Mouse (Mus musculus): ENCODE data around the gene Zhx3. TPM values are rescaled to one million over a fixed set of nuclear protein-coding genes. Genes with fewer than 3 reads are reported as not detected.

Zhx3 gene
- polyA plus RNA-seq, 1 experiment from 2014 or later = 17.9 TPM

DNA sequence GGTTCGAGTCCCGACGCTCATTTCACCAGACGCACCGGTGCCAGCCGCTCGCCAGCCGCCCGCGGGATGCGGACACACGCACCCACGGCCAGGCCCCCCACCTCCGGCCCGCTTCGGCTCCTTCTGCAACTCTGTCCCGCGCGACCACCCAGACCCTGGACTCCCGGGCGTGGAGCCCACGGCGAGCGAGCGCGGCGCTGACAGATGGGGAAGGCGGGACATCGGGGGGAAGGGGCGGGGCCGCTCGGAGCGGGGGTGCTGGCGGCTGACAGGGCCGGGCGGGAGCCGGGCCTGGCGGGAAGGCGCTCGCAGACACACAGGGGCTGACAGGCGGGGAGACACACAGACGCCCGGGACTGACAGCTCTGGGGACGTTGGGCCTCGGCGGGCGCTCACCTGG is 403 bp downstream of the Zhx3 start:
- Histone ChIP-seq H3K4me1 (replicated peaks; ENCODE audit: control insufficient read depth, insufficient read depth, low read length) (peaks cover 6% of the 10 kb centered on the region), H3K4me3 (replicated peaks; ENCODE audit: low read length) (peak overlapping the region; percentile 89), H3K27ac (peak overlapping the region; percentile 99), H3K9ac (peak overlapping the region; percentile 99), H3K9me3 (ENCODE audit: control insufficient read depth, low read length) (no peaks in the 10 kb centered on the region), H3K27me3 (ENCODE audit: control insufficient read depth, insufficient read depth, low read length) (no peaks in the 10 kb centered on the region), H3K4me2 (replicated peaks) (peak overlapping the region; percentile 69), H3K36me3 (replicated peaks; ENCODE audit: control insufficient read depth, insufficient read depth) (no peaks in the 10 kb centered on the region)
- under 1% methylated on average over 35 of the region's 47 CpGs for WGBS
- ATAC-seq (ENCODE audit: low FRiP score) (peak; percentile 90), DNase-seq (ENCODE audit: low spot score) (peak; percentile 68)

DNA sequence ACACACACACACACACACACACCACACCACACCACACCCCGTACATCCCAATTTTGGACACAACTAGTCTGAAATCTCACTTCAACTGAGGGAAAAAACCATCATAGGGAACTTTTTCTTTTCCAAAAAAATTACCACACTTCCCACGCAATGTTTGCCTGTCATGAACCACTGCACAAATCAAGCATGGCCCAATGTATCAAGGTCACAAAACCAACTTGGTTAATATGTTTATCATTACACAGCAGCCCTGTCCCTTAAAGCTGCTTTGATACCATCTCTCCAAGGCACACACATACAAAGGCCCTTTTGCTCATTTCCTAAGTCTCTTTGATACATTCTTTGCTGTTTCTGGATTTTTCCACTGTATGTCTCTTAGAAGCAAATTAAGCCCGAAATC is 1.5 kb downstream of the Zhx3 start:
- no peak for ATAC-seq (ENCODE audit: low FRiP score)
- DNase-seq (ENCODE audit: low spot score) = no peak
- Histone ChIP-seq H3K9me3 (ENCODE audit: control insufficient read depth, low read length) (no peaks in the 10 kb centered on the region), H3K4me3 (replicated peaks; ENCODE audit: low read length) (peak overlapping the region; percentile 3; the same call in 1 of the 2 replicates), H3K4me2 (replicated peaks) (peak overlapping the region; percentile 36), H3K27me3 (ENCODE audit: control insufficient read depth, insufficient read depth, low read length) (no peaks in the 10 kb centered on the region), H3K4me1 (replicated peaks; ENCODE audit: control insufficient read depth, insufficient read depth, low read length) (peaks cover 6% of the 10 kb centered on the region), H3K36me3 (replicated peaks; ENCODE audit: control insufficient read depth, insufficient read depth) (no peaks in the 10 kb centered on the region), H3K9ac (no peak overlapping the region), H3K27ac (no peak overlapping the region)
- WGBS = 83% methylated on average over 3 of the region's 3 CpGs

DNA sequence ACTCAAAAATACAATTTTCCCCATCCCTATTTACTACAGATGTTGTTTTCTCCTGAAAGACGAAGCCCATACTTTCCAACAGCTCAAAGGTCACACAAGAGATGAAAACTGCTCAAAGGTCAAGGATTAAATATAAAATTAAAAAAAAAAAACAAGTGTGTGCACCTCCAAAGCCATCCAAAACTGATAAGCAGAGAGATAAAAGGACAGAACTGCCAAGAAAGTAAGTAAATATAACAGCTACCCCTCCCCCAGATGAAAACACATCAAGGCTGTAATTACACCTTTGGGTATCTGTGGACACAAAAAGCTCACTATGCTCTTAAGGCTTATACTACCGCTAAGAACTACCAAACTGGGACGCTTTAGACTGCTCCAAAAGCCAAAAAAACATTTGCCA is 3.4 kb downstream of the Zhx3 start:
- Histone ChIP-seq H3K4me1 (replicated peaks; ENCODE audit: control insufficient read depth, insufficient read depth, low read length) (peaks cover 6% of the 10 kb centered on the region), H3K9me3 (ENCODE audit: control insufficient read depth, low read length) (no peaks in the 10 kb centered on the region), H3K4me3 (replicated peaks; ENCODE audit: low read length) (no peak overlapping the region), H3K4me2 (replicated peaks) (no peak overlapping the region), H3K27ac (no peak overlapping the region), H3K27me3 (ENCODE audit: control insufficient read depth, insufficient read depth, low read length) (no peaks in the 10 kb centered on the region), H3K36me3 (replicated peaks; ENCODE audit: control insufficient read depth, insufficient read depth) (no peaks in the 10 kb centered on the region), H3K9ac (no peak overlapping the region)
- ATAC-seq (ENCODE audit: low FRiP score) (no peak), DNase-seq (ENCODE audit: low spot score) (no peak)
- 82% methylated on average over 3 of the region's 3 CpGs for WGBS

DNA sequence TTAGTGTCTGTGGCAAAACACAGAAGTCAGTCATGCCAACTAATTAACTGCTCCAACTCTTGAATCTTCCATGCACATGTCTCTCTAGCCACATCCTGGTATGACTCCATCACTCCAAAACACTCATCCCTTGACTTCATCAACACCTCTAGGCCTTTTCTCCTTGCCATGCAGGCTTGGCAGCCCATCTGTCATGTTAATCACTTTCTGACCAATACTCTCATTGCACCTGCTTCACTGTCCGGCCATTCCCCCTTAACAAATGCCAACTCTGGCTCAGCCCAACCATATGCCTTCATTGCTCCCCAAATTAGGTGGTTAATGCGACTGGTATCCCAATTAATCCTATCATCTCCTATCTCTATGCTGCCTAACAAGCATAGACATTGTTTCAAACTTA is 7.5 kb downstream of the Zhx3 start:
- DNase-seq (ENCODE audit: low spot score) = no peak
- no peak for ATAC-seq (ENCODE audit: low FRiP score)
- Histone ChIP-seq H3K27ac (no peak overlapping the region), H3K4me2 (replicated peaks) (no peak overlapping the region), H3K27me3 (ENCODE audit: control insufficient read depth, insufficient read depth, low read length) (no peaks in the 10 kb centered on the region), H3K4me1 (replicated peaks; ENCODE audit: control insufficient read depth, insufficient read depth, low read length) (no peaks in the 10 kb centered on the region), H3K9me3 (ENCODE audit: control insufficient read depth, low read length) (no peaks in the 10 kb centered on the region), H3K36me3 (replicated peaks; ENCODE audit: control insufficient read depth, insufficient read depth) (no peaks in the 10 kb centered on the region), H3K4me3 (replicated peaks; ENCODE audit: low read length) (no peak overlapping the region), H3K9ac (no peak overlapping the region)
- 65% methylated on average over 2 of the region's 2 CpGs for WGBS

DNA sequence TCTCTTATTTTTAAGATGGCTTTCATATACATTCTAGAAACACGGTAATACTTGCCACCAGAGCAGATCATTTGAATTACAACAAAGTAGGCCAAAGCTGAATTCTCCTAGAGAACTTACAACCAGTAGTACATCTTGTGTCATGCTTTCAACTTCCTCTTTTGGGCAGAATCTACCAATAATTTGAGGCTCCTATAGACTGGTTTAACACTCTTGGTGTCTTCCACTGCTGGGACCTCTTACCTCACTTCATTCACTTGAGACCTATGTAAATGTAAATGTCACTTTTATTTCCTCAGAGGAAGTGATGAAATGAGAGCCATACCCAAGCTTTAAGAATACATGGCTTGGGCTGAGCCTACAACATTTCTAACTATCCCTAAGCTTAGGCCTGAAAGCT is 8.7 kb downstream of the Zhx3 start:
- Histone ChIP-seq H3K9ac (no peak overlapping the region), H3K27me3 (ENCODE audit: control insufficient read depth, insufficient read depth, low read length) (no peaks in the 10 kb centered on the region), H3K9me3 (ENCODE audit: control insufficient read depth, low read length) (no peaks in the 10 kb centered on the region), H3K36me3 (replicated peaks; ENCODE audit: control insufficient read depth, insufficient read depth) (no peaks in the 10 kb centered on the region), H3K27ac (no peak overlapping the region), H3K4me3 (replicated peaks; ENCODE audit: low read length) (no peak overlapping the region), H3K4me2 (replicated peaks) (no peak overlapping the region), H3K4me1 (replicated peaks; ENCODE audit: control insufficient read depth, insufficient read depth, low read length) (no peaks in the 10 kb centered on the region)
- no peak for DNase-seq (ENCODE audit: low spot score)
- WGBS = 90% methylated on average over 1 of the region's 1 CpGs
- no peak for ATAC-seq (ENCODE audit: low FRiP score)

DNA sequence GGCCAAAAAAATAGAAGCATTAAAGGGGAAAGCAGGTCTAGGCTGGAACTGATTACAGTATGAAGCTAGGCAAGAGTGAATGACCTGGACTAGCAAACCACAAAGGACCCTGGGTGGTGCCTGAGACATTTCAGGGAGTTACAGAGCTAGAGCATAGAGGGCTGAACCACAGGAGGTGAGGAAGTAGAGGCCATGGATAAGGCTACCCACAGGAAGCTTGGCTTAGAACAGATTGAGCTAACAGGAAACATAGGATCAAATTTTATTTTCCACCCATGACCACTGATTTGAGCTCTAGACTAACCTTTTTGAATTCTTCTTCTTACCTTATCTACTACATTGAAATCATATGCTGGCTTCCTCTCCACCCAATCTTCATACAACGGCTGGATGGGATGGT is 12.4 kb downstream of the Zhx3 start:
- 86% methylated on average over 1 of the region's 1 CpGs for WGBS
- Histone ChIP-seq H3K4me3 (replicated peaks; ENCODE audit: low read length) (no peak overlapping the region), H3K36me3 (replicated peaks; ENCODE audit: control insufficient read depth, insufficient read depth) (no peaks in the 10 kb centered on the region), H3K27ac (no peak overlapping the region), H3K9ac (no peak overlapping the region), H3K4me1 (replicated peaks; ENCODE audit: control insufficient read depth, insufficient read depth, low read length) (0 out of 2 replicates have a peak, but pooled peaks cover 4% of the 10 kb centered on the region), H3K27me3 (ENCODE audit: control insufficient read depth, insufficient read depth, low read length) (no peaks in the 10 kb centered on the region), H3K9me3 (ENCODE audit: control insufficient read depth, low read length) (no peaks in the 10 kb centered on the region), H3K4me2 (replicated peaks) (no peak overlapping the region)
- DNase-seq (ENCODE audit: low spot score) = no peak
- ATAC-seq (ENCODE audit: low FRiP score) = no peak

DNA sequence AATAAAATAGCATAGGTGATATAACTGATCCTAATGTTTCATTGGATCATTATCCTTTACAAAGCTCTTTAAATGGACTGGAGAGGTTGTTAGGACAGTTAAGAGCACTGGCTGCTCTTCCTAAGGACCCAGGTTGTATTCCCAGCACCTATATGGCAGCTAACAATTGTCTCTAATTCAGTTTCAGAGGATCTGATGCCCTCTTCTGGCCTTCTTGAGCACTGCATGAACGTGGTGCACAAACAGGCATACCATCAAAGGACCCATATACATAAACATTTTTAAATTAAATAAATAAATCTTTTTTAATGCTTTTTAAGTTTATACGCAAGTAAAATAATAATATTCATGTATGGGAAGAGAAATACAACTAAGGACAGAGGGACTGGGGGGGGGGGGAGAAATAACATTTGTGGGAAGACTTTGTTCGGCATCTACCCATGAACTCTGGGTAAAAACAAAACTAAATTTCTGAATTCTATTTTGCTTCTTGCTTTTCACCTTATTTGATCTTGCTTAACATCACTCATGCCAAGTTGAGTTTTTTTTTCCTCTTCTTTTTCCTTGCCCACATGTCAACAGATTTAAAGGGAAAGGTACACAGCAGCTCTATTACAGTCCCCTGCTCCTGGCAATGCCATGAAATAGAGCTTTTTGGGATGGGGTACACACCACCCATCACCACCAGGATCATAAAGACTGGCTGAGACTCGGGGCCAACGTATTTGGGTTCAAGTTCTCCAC is 16.3 kb downstream of the Zhx3 start:
- DNase-seq (ENCODE audit: low spot score) = no peak
- 0 out of 2 replicates have a peak, but pooled peaks cover 4% of the 10 kb centered on the region for H3K4me1 ChIP-seq (replicated peaks; ENCODE audit: control insufficient read depth, insufficient read depth, low read length)
- no peaks in the 10 kb centered on the region for H3K36me3 ChIP-seq (replicated peaks; ENCODE audit: control insufficient read depth, insufficient read depth)
- WGBS = 80% methylated on average over 5 of the region's 5 CpGs
- no peaks in the 10 kb centered on the region for H3K27me3 ChIP-seq (ENCODE audit: control insufficient read depth, insufficient read depth, low read length)
- H3K4me3 ChIP-seq (replicated peaks; ENCODE audit: low read length) = no peak overlapping the region
- no peak overlapping the region for H3K9ac ChIP-seq
- ATAC-seq (ENCODE audit: low FRiP score) = no peak
- H3K27ac ChIP-seq = no peak overlapping the region
- H3K4me2 ChIP-seq (replicated peaks) = no peak overlapping the region
- H3K9me3 ChIP-seq (ENCODE audit: control insufficient read depth, low read length) = no peaks in the 10 kb centered on the region

DNA sequence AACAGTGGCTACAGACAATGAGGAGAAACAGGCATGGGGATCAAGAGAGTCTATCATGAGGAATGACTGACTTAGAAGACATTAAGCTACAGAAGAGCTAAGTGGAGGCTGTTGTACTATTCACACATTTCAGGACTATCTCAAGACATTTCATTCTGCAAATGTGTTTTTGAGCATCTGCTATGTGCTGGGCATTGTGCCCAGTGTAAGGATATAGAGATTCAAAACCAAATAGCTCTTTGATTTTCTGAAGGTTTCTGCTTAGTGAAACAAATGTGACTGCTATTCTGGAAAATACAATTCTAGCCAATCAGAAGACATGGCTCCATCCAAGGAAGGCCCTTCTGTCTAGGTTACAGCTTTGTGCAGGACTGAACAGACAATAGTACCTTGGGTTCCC is 18.1 kb downstream of the Zhx3 start:
- ATAC-seq (ENCODE audit: low FRiP score) = no peak
- no peak for DNase-seq (ENCODE audit: low spot score)
- no peak overlapping the region for H3K27ac ChIP-seq

DNA sequence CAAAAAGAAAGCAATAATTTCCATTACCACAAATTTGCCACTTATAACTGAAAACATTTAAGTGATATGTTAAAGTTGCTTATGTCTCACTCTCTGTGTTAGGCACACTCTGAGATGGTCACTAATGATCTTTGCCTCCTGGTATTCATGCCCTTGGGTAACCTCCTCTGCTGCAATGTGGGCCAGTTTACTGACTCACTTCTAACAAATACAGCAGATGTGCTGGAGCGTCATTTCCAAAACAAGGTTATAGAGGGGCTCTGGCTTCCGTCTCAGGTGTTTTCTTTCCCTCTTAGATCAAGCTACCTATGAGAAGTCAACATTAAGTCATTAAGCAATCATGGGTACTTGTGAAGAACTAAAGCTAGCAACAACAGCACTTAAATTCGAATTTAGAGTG is 22.4 kb downstream of the Zhx3 start:
- Histone ChIP-seq H3K4me2 (replicated peaks) (no peak overlapping the region), H3K4me3 (replicated peaks; ENCODE audit: low read length) (no peak overlapping the region), H3K27me3 (ENCODE audit: control insufficient read depth, insufficient read depth, low read length) (no peaks in the 10 kb centered on the region), H3K9ac (no peak overlapping the region), H3K9me3 (ENCODE audit: control insufficient read depth, low read length) (no peaks in the 10 kb centered on the region), H3K36me3 (replicated peaks; ENCODE audit: control insufficient read depth, insufficient read depth) (no peaks in the 10 kb centered on the region), H3K4me1 (replicated peaks; ENCODE audit: control insufficient read depth, insufficient read depth, low read length) (no peaks in the 10 kb centered on the region), H3K27ac (no peak overlapping the region)
- 86% methylated on average over 3 of the region's 3 CpGs for WGBS
- DNase-seq (ENCODE audit: low spot score) (no peak), ATAC-seq (ENCODE audit: low FRiP score) (no peak)

More for the DNA sequence above, 18.1 kb downstream of the Zhx3 start:
- Histone ChIP-seq H3K36me3 (replicated peaks; ENCODE audit: control insufficient read depth, insufficient read depth) (no peaks in the 10 kb centered on the region), H3K9me3 (ENCODE audit: control insufficient read depth, low read length) (no peaks in the 10 kb centered on the region), H3K27me3 (ENCODE audit: control insufficient read depth, insufficient read depth, low read length) (no peaks in the 10 kb centered on the region), H3K4me1 (replicated peaks; ENCODE audit: control insufficient read depth, insufficient read depth, low read length) (0 out of 2 replicates have a peak, but pooled peaks cover 4% of the 10 kb centered on the region), H3K4me3 (replicated peaks; ENCODE audit: low read length) (no peak overlapping the region), H3K9ac (no peak overlapping the region), H3K4me2 (replicated peaks) (no peak overlapping the region)

All from hindbrain, embryonic 14.5 days (tissue).